Mouse (Mus musculus) lung, postnatal 14 days (tissue): ENCODE measurements around the gene Rab36.

ENCODE experiments used
- DNase-seq: peaks from one replicate; pipeline ENCODE4 v3.0.0; 2021

Rab36 gene

DNA sequence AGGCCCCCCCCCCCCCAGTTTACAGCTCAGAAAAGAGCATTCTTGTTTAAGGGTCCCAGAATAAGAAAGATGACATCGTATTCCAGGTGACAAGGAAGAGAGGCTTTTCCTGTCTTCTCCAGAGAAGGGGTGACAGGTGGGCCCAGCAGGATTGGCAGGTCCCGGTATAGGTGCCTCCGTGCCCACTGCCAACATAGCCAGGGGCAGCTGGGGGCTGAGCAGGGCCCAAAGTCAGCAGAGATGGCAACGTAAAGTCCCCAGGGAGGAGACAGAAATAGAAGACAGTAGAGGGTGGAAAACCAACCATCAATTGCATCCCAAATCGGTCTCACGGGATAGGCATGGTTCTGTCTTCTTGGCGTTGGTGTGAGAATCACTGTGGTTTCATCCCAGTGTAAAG lies 11.9 kb downstream of the Rab36 start:
- no peak for DNase-seq

DNA sequence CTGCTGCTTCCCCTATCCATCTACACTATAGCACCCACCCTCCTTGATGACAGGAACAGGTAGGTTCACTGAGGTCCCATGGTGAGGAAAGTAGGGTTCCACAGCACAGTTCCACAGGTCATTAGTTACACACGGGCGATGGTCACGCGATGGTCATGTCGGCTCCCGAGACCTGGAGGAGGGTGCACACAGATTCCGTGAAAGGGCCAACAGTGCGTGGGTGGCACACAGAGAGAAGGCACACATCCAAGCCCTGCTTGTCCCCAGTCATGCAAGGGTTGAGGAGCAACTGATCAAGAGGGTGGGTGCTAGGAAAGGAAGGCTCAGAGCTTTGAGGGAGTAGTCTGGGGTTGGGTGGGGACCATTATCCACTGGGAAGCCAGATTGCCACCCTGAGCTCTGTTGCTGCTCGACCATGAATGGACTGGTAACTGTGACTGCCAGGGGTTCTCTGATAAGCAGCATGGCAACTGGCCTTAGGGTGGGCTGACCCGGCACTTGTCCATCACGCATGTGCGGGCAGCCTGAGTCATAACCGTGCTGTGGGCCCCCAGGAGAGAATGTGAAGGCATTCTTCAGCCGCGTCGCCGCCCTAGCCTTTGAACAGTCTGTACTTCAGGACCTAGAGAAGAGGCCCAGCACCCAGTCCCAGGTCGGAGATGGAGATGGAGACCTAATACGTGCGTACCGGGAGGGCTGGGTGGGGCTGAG lies 14.7 kb downstream of the Rab36 start:
- no peak for DNase-seq

DNA sequence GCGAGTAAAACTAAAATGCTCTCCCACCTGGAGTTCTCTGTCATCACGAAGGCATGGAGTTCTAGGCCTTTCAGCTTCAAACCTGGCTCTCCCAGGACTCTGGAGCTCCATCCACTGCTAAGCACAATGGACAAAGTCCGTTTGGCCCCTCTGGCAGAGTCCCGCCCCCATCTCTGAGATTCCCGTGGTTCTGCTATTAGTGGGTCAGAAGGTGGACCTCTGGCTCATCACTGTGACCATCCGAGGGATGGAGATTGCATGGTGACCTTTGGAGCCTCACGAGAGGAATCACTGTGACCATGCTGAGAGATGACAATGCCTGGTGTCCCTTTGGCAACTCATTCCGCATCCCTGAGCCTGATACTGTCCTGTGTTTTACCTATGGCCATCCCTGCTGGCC lies 16.0 kb downstream of the Rab36 start:
- DNase-seq: no peak

DNA sequence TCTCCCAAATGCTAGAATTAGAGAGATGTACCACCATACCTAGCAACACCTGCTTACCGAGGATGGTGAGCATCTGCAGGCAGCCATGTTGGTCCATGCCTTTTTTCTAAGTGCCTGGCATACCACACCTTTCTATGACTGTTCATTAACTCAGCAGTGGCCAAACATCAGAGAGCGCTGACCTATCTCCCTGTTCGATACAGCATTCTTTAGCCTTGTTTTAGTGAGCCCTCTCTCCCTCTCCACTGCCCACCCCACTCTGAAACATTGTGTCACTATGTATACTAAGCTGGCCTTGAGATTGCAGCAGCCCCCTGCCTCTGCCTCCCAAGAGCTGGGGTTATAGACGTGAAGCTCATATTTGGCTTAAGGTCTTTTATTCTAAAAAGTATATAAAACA lies 16.8 kb downstream of the Rab36 start:
- no peak for DNase-seq

DNA sequence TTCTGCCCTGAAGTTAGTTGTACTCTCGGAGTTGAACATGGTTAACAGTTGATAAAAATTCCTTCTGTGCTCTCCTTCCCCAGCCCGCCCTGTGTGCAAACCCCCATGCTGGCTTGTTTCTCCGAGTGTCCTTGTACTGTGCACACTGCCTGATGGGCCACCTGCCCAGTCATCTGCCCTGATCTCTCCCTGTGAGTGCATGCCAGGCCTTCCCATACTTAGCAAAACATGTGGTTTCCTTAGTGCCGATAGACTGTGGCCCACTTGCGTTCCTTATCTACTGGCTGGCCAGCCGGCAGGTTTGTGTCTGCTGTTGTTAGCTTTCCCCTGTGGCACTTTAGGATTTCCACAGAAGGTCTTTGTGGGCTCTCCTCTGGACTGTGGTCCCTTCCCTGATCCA lies 17.3 kb downstream of the Rab36 start:
- peak; percentile 41 for DNase-seq

DNA sequence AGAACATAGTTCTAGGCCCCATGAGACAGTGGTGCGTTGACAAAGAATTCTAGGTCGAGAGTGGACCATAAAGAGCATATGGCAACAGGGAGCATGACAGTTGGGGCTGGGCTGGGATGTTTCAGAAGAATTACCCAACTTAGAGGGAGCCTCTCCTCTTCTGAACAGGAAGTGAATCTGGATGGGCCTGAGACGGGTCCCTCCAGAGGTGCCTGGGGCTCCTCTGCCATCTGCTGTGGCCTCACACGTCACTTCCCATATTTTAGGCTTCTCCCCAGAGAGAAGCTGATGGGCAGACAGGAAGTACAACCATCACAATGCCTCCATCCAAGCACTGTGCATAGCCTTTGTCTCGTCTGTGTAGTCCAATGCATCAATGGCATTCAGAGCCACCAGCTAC lies 18.8 kb downstream of the Rab36 start:
- no peak for DNase-seq

DNA sequence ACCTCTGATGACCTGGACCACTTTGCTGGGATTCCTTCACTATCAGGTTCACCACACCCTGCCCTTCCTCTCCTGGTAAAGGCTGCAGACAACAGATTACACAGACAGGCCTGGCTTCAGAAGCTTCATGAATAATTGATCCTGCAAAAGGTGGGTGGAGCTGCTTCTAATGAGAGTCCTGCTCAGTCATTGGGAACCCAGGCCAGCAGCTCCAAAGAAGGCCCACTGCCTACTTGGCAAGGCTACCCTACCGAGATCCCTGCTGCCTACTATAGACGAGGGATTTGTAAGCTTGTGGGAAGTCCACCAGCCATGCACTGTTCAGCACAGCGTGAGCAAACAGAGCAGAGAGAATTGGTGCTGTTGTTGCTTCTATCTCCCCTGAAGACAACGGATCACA lies 19.4 kb downstream of the Rab36 start:
- DNase-seq: no peak

DNA sequence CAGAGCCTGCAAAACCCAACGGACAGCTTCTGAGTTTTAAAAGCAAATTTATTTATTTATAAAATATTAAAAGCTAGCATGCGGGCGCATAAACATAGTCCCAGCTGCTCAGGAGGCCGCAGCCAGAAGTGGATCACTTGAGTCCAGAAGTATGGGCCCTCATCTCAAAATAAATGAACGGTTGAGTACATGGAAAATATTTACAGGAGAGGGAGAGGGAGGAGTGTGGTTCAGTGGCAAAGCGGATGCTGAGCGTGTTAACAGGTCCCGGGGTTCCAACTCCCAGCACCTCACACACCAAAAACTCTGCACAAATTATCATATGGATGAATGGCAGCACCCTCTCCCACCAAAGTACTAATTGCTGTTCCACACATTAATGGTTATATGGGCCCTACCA lies 21.5 kb downstream of the Rab36 start:
- peak; percentile 42 for DNase-seq

DNA sequence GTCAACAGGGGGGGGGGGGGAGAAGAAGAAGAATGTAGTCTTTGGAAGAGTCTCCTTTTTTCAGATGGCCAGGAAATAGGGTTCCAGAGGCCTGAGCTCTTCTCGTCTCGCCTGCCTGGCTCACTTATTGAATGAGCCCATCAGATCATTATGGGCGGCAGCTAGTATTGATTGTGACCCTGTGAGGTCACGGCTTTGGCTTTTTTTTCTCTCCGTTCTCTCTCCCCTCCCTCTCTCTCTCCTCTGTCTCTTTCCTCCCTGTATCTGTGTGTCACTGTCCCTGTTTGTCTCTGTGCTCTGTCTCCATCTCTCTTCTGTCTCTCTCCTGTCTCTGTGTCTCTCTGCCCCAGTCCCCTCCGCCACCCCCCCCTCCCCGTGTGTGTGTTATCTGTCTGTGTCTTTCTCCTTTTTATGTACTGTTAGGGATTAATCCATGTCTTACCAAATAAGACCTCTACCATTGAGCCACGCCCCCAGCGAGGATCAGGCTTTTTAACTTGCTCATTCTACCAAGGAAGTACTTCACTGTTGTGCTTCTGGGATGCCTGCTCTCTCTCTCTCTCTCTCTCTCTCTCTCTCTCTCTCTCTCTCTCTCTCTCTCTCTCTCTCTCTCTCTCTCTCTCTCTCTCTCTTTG lies 22.0 kb downstream of the Rab36 start:
- DNase-seq: no peak

DNA sequence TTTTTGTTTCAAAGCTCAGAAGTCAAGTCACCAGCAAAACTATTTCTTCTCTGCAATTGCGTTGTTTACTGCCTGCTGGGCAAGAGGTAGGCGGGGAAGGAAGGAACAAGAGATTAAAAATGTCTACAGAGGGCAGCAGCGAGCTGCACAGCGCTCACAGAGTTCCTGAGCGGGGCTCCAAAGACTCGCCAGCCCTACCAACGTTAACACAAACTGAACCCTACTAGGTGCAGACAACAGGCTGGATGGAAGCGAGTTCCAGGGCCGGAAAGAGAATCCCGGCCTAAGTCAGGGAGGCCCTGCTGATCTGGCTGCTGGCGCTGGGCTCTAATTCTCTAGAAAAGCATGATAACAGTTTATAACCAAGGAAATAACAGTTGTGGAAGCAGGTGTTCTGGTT lies 22.5 kb downstream of the Rab36 start:
- DNase-seq: peak; percentile 83

DNA sequence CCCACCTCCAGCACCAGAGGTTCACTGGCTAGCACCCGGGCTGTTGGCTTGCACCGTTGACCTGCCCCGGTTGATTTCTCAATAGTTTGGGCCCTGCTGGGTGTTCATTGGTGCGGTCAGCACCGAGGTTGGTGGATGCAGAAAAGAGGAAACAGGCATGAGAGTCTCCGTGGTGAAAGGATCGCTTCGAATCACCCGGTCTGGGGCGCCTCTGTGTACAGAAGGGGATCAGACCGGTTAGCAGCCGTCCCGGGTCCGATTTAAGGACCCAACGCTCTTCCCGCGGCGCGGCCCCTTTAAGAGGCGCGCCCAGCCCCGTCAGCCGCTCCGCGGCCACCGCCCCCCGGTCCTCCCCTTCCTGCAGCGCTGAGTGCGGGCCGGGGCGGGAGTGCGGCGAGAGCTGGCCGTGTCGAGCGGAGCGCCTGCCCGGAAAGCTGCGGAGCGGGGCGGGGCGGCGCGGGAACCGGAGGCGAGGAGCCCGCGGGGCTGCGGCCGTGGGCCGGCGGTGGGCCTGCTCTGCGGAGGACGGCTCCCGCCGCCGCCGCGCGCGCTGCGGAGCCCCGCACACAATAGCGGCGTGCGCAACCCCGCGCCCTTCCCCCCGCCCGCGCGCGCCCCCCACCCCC lies 23.5 kb downstream of the Rab36 start, which contains the start of gene Bcr:
Gene Bcr, plus strand, starts transcription at position 376 of the 626 bp plus-strand sequence.
- DNase-seq: peak; percentile 83

DNA sequence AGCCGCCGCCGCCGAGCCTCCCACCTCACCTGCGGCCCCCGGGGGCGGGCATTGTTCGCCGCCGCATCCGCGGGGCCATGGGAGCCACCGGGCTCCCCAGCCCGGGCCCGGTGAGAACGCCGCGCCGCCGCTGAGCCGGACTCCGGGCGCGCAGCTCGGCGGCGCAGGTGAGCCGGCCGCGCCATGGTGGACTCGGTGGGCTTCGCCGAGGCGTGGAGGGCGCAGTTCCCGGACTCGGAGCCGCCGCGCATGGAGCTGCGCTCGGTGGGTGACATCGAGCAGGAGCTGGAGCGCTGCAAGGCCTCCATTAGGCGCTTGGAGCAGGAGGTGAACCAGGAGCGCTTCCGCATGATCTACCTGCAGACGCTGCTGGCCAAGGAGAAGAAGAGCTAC lies 24.0 kb downstream of the Rab36 start:
- DNase-seq: no peak

DNA sequence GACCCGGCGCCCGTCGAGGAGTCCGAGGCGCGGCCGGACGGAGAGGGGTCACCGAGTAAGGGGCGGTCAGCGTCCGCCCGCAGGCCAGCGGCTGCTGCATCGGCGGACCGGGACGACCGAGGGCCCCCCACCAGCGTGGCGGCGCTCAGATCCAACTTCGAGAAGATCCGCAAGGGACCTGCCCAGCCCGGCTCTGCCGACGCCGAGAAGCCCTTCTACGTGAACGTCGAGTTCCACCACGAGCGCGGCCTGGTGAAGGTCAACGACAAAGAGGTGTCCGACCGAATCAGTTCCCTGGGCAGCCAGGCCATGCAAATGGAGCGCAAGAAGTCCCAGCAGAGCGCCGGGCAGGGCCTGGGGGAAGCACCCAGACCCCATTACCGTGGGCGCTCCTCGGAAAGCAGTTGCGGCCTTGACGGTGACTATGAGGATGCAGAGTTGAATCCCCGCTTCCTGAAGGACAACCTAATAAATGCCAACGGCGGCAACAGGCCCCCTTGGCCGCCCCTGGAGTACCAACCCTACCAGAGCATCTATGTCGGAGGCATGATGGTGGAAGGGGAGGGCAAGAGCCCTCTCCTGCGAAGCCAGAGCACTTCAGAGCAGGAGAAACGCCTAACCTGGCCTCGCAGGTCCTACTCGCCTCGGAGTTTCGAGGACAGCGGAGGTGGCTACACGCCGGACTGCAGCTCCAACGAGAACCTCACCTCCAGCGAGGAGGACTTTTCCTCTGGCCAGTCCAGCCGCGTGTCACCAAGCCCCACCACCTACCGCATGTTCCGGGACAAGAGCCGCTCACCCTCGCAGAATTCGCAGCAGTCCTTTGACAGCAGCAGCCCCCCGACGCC lies 24.7 kb downstream of the Rab36 start:
- no peak for DNase-seq

DNA sequence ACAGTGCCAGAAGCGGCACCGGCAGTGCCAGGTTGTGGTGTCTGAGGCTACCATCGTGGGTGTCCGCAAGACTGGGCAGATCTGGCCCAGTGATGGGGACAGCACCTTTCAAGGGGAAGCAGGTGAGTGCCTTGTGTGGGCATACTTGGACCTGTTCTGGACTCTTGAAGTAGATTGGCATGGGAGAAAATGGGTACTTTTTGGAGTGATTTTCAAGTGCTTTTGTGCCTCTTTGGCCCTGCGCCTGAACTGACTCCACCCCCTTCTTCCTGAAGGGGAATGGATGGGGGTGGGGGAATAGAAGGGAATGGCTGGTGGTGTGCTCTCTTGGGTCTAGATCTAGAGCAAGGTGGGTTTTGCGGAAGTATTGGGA lies 25.3 kb downstream of the Rab36 start:
- peak; percentile 72 for DNase-seq

DNA sequence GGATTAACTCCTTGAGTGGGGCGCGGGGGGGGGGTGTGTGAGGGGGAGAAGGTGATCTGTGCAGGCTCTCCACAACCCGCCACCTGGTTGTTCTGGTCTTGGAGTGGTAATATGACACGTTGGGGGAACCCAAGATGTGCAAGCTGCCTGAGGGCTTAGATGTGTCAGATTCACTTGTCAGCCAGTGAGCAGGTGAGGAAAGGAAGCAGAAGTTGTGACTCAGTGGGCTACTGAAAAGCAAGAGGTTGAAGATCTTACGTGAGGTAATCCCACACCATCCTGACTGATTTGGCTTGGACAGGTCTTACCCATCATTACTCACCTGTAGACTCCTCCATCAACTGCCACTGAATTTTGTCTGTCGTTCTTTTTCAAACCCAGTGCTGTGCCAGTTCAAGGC lies 25.8 kb downstream of the Rab36 start:
- no peak for DNase-seq

DNA sequence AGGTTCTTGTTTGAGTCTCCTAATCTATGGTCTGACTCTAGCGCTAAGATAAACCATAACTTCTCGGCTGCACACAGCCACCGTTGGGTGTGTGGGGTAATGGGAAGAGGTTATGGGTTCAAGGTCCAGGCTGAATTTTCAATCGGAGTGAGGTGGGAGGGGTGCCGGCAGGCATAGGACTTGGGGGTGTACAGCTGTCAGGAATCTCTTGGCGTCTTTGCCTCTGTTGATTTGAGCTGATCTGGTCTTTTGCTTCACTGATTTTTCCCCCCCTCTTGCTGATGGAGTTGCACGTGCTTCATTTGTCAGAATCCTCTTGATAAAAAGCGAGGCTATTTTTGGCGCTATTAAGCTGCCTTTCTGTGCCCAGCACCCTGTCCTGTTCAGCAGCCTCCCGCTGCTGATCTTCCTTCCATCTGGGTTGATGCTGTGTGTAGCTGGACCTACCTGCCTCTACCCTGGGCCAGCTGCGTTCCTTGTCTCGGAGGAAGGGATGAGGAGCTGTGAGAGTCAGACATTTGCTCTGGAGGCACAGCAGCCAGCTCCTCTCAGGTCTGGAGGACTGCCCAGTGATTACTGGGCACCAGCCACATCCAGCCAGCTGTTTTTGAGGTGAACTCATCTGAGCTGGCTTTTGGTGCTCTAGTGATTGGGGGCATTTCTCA lies 26.6 kb downstream of the Rab36 start:
- no peak for DNase-seq

DNA sequence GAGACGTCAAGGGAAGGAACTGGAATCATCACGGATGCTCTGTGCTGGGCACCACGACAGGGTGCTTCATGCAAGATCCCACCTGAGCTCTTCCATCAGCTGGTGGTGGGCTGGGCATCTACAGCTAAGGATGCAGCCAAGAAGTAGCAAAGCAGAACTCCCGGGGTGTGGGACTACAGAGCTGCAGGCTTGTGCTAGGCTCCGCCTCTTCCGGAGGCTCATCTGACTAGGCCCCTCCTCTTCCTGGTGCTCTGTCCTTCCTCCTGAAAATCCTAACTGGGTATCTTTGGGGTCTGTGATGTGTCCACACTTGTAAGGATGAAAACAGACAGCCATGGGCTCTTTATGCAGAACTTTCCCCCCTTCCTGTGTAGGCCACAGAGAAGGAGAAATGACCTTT lies 28.8 kb downstream of the Rab36 start:
- no peak for DNase-seq

DNA sequence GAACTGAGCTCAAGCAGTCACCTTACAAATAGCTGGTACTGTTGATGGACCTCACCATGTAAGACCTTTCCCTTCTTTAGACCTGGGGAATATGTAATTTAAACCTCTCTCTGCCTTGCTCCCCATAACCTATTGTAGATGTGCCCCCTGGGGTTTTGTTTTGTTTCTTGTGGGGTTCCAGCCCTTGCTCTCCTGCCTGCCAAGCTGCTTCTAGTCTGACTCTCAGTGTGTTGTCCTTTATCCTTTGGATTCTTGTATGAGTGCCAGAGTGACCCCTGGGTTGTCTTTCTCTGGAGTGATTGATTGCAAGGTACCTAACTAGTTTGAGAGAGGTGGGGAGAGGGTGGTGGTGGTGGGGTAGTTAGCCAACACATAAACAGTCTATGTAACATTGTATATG lies 30.6 kb downstream of the Rab36 start:
- DNase-seq: no peak

DNA sequence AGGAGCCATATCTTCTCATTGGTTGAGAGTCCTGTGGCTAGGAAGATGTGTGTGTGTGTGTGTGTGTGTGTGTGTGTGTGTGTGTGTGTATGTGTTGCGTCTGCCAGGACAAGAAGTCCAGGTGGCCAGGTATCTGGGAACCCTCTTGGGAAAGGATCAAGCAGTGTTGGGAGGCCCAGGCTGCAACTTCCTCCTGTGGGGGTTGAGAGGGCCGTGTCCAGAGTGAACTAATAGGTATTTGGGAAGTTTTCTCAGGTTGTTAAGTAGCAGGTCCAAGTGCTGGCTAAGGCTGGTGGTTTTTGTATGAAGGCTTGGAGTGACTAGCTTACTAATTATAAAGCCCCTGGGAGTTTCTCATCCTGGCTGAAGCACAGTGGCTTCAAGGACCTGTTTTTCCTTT lies 31.2 kb downstream of the Rab36 start:
- DNase-seq: no peak

DNA sequence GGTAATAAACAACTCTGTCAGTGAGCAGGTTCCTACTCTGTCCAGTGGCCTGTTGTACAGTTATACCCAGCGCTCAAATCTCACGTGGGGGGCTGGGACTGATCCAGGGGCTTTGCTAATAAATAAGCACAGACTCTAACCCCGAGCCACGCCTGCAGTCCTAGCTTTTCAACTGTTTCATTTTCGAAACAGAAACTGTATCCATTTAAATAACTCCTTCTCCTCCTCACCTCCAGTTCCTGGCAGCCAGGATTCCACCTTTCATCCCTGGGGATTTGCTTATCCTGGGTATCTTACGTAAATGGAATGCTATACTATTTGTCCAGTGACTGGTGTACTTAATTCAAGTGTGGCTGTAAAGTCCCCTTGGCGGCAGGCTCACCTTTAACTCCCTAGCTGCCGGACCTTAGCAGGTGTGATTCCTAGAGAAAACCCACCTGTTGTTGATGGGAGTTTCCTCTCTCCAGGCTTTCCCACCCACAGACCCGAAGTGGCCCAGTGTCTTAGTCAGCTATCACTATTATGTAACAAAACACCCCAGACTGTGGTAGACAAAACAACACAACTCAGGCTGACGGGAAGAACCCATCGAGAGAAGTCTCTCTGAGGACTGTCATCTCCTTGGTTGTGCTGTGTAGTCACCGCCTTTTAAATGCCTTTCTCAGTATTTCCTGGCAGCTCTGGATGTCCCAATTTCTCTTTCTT lies 31.9 kb downstream of the Rab36 start:
- peak; percentile 26 for DNase-seq

DNA sequence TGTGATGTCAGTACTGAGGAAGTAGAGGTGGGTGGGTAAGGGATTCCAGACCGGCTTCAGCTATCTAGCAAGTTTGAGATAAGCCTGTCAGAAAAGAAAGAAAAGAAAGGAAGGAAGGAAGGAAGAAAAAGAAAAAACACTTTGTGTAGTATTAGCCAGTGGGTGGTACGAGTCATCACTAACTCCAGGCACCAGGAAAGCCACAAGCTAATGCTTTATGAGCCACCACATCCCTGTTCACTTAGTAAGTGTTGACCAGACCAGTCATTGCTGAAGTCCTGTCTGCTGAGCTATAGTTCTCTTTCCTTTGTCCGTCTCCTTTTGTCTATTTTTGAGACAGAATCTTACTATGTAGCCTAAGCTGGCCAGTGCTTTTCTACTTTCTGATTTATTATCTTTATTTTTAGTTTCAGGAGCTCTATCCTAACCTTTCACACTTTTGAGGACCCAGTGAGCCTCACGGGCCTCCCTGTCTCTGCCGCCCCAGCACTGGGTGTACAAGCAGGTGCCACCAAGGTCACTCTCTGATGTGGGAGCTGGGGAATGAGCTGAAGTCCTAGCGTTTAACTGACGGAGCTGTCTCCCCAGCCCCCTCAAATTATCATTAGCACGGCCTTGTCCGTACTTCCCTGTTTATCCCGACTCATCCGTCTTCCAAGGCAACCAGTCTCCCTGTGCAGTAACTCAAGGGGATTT lies 33.6 kb downstream of the Rab36 start:
- DNase-seq: no peak

DNA sequence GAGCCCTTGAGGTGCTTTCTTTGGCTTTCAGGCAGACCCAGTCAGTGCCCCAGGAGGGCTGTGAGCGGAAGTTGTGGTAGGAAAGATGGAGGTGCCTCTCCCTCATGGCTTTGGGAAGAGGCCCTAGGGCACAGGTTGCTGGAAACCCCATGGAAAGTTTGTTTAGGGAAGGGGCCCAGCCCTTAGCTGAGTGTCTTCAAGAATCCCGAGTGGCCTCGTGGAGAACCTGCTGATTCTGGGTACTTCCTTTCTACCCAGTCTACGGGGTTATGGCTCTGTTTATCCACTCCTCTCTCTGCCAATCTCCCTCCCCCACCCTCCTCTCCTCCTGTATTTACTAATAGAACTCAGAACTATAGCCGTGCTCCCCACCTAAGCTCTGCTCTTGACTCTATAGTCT lies 38.8 kb downstream of the Rab36 start:
- no peak for DNase-seq
